Mouse (Mus musculus): ENCODE measurements at regions not wholly inside any gene's neighbourhood (a gene's known extent, or its start where the extent isn't known, plus 50 kb on each side); places are given as distances from the start of the nearest gene placed in this dataset.

DNA sequence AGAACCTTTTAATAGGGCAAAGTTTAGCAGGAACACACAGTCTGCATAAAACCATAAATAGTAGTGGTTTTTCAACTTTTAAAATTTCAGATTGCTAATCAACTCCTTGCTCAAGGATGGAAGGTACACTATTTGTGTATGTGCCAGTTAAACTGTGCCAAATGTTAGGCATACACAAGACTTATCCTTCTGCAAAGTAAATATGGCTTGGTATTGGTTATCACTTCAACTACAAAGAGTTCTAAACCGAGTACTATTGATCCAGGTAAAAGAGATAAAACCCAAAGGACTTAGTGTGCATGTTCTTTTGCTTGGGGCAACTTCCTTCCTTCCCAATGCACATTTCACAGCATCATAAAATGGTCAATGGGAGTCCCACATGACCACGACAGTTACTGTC lies 1200.2 kb downstream of the Gsdmc2 start:
- no peak for DNase-seq (ENCODE audit: low spot score in 2 of 2)

GRCm38 (mm10) chr15:62644296-62644695 lies 1200.7 kb downstream of the Gsdmc2 start:
- no peak for DNase-seq (ENCODE audit: low spot score in 2 of 2)

- DNase-seq (ENCODE audit: low spot score in 2 of 2) = peak; percentile 33 to 54
Measured at GRCm38 (mm10) chr15:62641051-62641710, 1203.8 kb downstream of the Gsdmc2 start.

GRCm38 (mm10) chr15:62625406-62625805 lies 1219.6 kb downstream of the Gsdmc2 start:
- no peak for DNase-seq (ENCODE audit: low spot score in 2 of 2)

DNA sequence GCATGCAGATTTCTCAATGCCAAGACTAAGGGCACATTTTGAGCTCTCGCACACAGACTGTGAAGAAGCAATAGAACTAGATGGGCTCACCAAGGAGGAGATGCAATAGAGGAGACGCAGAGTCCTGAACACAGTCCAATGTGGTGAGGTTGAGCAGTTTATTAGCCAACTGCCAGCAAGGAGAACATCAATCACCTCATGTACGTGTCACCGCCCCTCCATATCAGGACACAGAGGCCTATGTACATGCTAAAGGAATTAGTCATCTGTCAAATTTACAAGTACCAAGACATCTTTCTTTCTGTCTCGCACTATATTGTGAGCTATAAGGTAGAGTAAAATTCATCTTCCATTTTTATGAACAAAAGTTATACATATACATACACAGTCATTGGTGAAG lies 1228.9 kb downstream of the Gsdmc2 start:
- no peak for DNase-seq (ENCODE audit: low spot score in 2 of 2)

GRCm38 (mm10) chr15:62596735-62597134 lies 1248.2 kb downstream of the Gsdmc2 start:
- no peak for DNase-seq (ENCODE audit: low spot score in 2 of 2)

- DNase-seq (ENCODE audit: low spot score in 2 of 2) = no peak
Measured at GRCm38 (mm10) chr15:62588580-62588979, 1256.4 kb downstream of the Gsdmc2 start.

- DNase-seq (ENCODE audit: low spot score in 2 of 2) = no peak
Measured at GRCm38 (mm10) chr15:62578788-62579187, 1266.2 kb downstream of the Gsdmc2 start.

GRCm38 (mm10) chr15:62575791-62576190 lies 1269.2 kb downstream of the Gsdmc2 start:
- DNase-seq (ENCODE audit: low spot score in 2 of 2) = no peak

- peak; percentile 40 to 68 for DNase-seq (ENCODE audit: low spot score in 2 of 2)
Measured at GRCm38 (mm10) chr15:62571803-62572202, 1273.2 kb downstream of the Gsdmc2 start.

GRCm38 (mm10) chr15:62568788-62569713 lies 1275.9 kb downstream of the Gsdmc2 start:
- DNase-seq (ENCODE audit: low spot score in 2 of 2) = peak in 1 of 2 experiments; percentile 3

DNA sequence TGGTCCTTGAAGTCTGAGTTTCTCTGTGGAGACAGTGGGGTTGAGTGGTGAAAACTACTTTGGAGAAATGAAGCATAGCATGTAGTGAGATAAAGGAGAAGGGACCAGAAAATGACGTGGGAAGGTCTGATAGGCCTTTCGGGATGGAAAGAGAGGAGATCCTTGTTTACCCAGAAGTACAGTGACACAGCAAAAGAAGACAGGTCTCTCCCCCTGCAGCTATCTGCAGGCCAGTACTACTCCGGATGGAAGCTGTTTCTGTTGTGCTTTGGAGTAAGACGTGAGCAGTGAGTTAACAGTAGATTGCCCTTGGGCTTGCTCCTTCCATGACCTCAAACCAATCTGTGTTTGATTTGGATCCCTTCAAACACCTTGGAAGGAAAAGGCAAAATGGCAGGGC lies 1277.5 kb downstream of the Gsdmc2 start:
- no peak for DNase-seq (ENCODE audit: low spot score in 2 of 2)

DNA sequence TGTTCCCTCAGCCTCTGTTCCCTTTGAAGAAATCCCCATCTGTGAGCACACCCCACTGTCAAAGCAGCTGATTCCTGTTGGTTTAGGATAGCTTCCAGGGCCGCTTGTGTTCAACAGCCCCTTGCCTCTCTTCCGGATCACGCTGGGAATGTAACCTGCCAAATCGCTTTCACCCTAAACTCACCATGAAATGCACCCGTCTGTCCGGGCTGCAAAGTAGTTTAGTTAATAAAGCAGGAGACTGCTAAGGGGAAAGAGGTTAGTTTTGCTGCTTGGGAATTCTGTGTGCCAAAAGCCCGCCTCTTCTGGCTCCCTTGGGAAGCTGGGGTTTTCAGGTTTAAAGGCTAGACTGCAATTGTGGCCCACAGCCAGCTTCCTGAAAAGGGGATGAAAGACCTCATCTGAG lies 1278.9 kb downstream of the Gsdmc2 start:
- peak in 1 of 2 experiments; percentile 19 for DNase-seq (ENCODE audit: low spot score in 2 of 2)

GRCm38 (mm10) chr15:62533233-62533632 lies 1311.7 kb downstream of the Gsdmc2 start:
- DNase-seq (ENCODE audit: low spot score in 2 of 2) = peak in 1 of 2 experiments; percentile 11

GRCm38 (mm10) chr15:62528975-62529374 lies 1316.0 kb downstream of the Gsdmc2 start:
- no peak for DNase-seq (ENCODE audit: low spot score in 2 of 2)

- DNase-seq (ENCODE audit: low spot score in 2 of 2) = no peak
Measured at GRCm38 (mm10) chr15:62524628-62525027, 1320.3 kb downstream of the Gsdmc2 start.

DNA sequence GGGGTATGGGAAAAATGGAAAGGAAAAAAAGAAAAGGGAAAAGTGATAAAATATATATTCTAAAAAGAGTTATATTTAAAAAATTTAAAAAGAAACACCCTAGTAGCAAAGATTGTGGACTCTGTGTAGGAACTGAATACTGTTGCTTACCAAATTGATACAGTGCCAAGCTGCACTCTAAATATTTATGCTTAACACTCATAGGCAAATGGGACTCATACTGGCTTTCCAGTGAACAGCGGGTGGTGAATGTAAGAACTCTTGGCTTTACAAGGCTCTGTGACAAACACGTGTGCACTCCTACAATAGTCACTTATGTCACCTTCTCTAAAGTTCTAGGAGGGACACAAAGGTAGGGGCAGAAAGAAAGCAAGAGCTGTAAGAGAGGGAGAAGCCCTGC lies 1320.8 kb downstream of the Gsdmc2 start:
- DNase-seq (ENCODE audit: low spot score in 2 of 2) = no peak

GRCm38 (mm10) chr15:62513462-62513861 lies 1331.5 kb downstream of the Gsdmc2 start:
- DNase-seq (ENCODE audit: low spot score in 2 of 2) = no peak

DNA sequence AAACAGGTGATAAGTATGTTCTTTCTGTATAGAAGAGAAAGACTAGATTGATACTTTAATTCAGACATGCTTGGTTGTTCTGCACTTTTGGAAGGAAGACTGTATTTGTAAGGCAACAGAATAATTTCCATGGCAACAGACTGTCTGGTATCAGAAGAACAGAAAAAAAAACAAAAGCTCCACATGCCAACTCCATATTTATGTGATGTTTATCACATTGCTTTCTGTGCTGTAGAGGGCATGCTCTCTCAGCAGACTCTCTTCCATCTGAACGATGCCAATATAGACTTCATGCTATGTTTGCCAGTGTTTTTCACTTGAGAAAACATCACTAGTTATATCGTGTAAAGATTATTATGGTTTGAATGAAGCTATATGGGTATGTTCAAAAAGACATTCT lies 1333.5 kb downstream of the Gsdmc2 start:
- no peak for DNase-seq (ENCODE audit: low spot score in 2 of 2)

- DNase-seq (ENCODE audit: low spot score in 2 of 2) = no peak
Measured at GRCm38 (mm10) chr15:62503866-62504265, 1341.1 kb downstream of the Gsdmc2 start.

DNA sequence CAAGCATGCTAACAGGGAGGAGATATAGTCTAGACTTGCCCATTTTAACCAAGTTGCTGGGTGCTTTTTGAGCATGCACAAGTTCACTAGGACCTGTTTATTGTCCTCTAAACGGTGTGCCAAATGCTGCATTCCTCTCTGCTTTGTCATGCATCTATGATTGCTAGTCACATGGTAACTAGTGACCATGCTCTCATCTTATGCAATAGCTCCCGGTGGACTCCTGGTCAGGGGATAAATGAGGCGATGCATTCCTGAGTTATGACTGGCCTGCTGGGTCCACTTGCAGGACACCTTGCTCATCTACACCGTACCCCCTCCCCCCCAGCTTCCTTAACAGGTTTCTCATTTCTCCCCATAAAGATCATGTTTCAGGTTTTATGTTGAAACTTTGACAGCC lies 1344.0 kb downstream of the Gsdmc2 start:
- DNase-seq (ENCODE audit: low spot score in 2 of 2) = peak; percentile 23 to 38

DNA sequence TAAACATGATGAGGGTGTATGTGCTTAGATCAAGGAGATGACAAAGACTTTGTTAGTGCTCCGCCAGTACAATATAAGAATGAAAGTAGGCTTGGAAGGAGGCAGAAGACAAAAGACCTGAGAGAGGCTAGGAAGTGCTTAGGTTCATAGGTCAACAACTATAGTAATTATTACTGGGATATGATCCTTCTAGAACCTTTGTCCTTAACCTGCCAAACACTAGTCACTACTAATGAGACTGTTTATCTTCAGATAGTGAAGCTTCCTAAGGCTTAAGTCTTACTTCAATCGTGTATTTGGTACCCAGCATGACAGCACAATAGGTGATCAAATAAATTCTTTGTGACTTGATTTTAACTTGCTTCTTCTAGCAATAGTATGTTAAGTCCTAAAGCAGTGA lies 1344.5 kb downstream of the Gsdmc2 start:
- no peak for DNase-seq (ENCODE audit: low spot score in 2 of 2)

- no peak for DNase-seq (ENCODE audit: low spot score in 2 of 2)
Measured at GRCm38 (mm10) chr15:62496193-62496592, 1348.8 kb downstream of the Gsdmc2 start.
